Mouse (Mus musculus) erythroblast, embryonic 14.5 days (primary cell): ENCODE results near the gene Lmf2. TPM values are rescaled to one million over a fixed set of nuclear protein-coding genes. Genes with fewer than 3 reads are reported as not detected.

ENCODE experiments used
- H3K27me3 ChIP-seq: 2 replicates; pipeline ENCODE4 v1.6.1; 2012; ENCODE audit warnings: inconsistent platforms; ENCODE audit not compliant: control insufficient read depth
- H3K36me3 ChIP-seq: 2 replicates; pipeline ENCODE4 v1.6.1; 2012; ENCODE audit warnings: mild to moderate bottlenecking, inconsistent platforms; ENCODE audit not compliant: control insufficient read depth
- H3K4me1 ChIP-seq: 2 replicates; pipeline ENCODE4 v1.6.1; 2012; ENCODE audit warnings: inconsistent platforms; ENCODE audit not compliant: control insufficient read depth
- H3K4me3 ChIP-seq: replicated peaks from 2 replicates; pipeline ENCODE3; 2012; ENCODE audit warnings: moderate library complexity, mild to moderate bottlenecking, inconsistent platforms
- H3K9me3 ChIP-seq: 2 replicates; pipeline ENCODE4 v1.6.1; 2012; ENCODE audit warnings: low read length, inconsistent platforms, mixed read lengths; ENCODE audit not compliant: control insufficient read depth
- GATA1 ChIP-seq: IDR thresholded peaks from 2 replicates; pipeline ENCODE4 v1.6.1; 2012; ENCODE audit warnings: low read length, inconsistent platforms, mixed read lengths
- TAL1 ChIP-seq: IDR thresholded peaks from 3 replicates; pipeline ENCODE4 v1.6.1; 2012; ENCODE audit warnings: low read length, inconsistent platforms, mixed read lengths
- polyA plus RNA-seq: library from polyadenylated mRNA; stranded (reverse); fragments of >175 nt; gene quantifications from 2 replicates; pipeline ENCODE4 v1.2.3, GENCODE M21; 2012

Gene Lmf2
- polyA plus RNA-seq, 1 experiment, result 29.8 TPM

- Histone ChIP-seq H3K4me1 (peaks cover 60% of the 10 kb centered on the region), H3K4me3 (peak within 1 kb of the TSS; percentile 82), H3K27me3 (peaks cover 29% of the 10 kb centered on the region), H3K9me3 (no peaks in the 10 kb centered on the region), H3K36me3 (peaks cover 45% of the 10 kb centered on the region)
- TF ChIP-seq TAL1 (no peak), GATA1 (no peak)
These were observed 18.3 kb upstream of the Lmf2 start, which contains the start of gene Sco2 for GRCm38 (mm10) chr15:89373762-89374248. Sco2 (minus strand) TSS chr15:89373846.

- H3K36me3 ChIP-seq, result peaks cover 51% of the 10 kb centered on the region
- peaks cover 54% of the 10 kb centered on the region for H3K4me1 ChIP-seq
- H3K9me3 ChIP-seq, result no peaks in the 10 kb centered on the region
- H3K4me3 ChIP-seq, result peak overlapping the region; percentile 82
- TF ChIP-seq GATA1 (peak; percentile 52; the same call in 1 of the 2 replicates), TAL1 (no peak)
- H3K27me3 ChIP-seq, result peaks cover 23% of the 10 kb centered on the region
These were observed 17.7 kb upstream of the Lmf2 start for GRCm38 (mm10) chr15:89373027-89373761.

GRCm38 (mm10) chr15:89372536-89372935 lies 17.1 kb upstream of the Lmf2 start:
- H3K4me1 ChIP-seq, result peaks cover 51% of the 10 kb centered on the region
- TF ChIP-seq TAL1 (no peak), GATA1 (no peak)
- no peaks in the 10 kb centered on the region for H3K9me3 ChIP-seq
- H3K36me3 ChIP-seq, result peaks cover 57% of the 10 kb centered on the region
- peaks cover 17% of the 10 kb centered on the region for H3K27me3 ChIP-seq
- H3K4me3 ChIP-seq, result peak overlapping the region; percentile 82

- Histone ChIP-seq H3K36me3 (peaks cover 62% of the 10 kb centered on the region), H3K9me3 (no peaks in the 10 kb centered on the region), H3K27me3 (peaks cover 12% of the 10 kb centered on the region), H3K4me1 (peaks cover 48% of the 10 kb centered on the region), H3K4me3 (no peak overlapping the region)
- TF ChIP-seq GATA1 (no peak), TAL1 (no peak)
These were observed 16.6 kb upstream of the Lmf2 start for GRCm38 (mm10) chr15:89372068-89372467.

GRCm38 (mm10) chr15:89365141-89365551 lies 9.7 kb upstream of the Lmf2 start:
- Histone ChIP-seq H3K9me3 (no peaks in the 10 kb centered on the region), H3K27me3 (no peaks in the 10 kb centered on the region; the same call in 1 of the 2 replicates), H3K4me3 (no peak overlapping the region), H3K4me1 (peaks cover 13% of the 10 kb centered on the region), H3K36me3 (peaks cover 100% of the 10 kb centered on the region)
- TF ChIP-seq TAL1 (no peak), GATA1 (no peak)

GRCm38 (mm10) chr15:89363051-89363450 lies 7.6 kb upstream of the Lmf2 start:
- no peak overlapping the region for H3K4me3 ChIP-seq
- H3K36me3 ChIP-seq, result peaks cover 99% of the 10 kb centered on the region
- TF ChIP-seq TAL1 (no peak), GATA1 (no peak)
- no peaks in the 10 kb centered on the region for H3K9me3 ChIP-seq
- no peaks in the 10 kb centered on the region for H3K27me3 ChIP-seq
- peaks cover 26% of the 10 kb centered on the region for H3K4me1 ChIP-seq

- Histone ChIP-seq H3K27me3 (no peaks in the 10 kb centered on the region), H3K36me3 (peaks cover 77% of the 10 kb centered on the region)
These were observed 3.3 kb upstream of the Lmf2 start for GRCm38 (mm10) chr15:89358784-89359183.

GRCm38 (mm10) chr15:89356372-89356771 lies 913 bp upstream of the Lmf2 start:
- TF ChIP-seq TAL1 (no peak), GATA1 (0 out of 2 replicates have a peak, but pooled peaks have one; percentile 12)
- Histone ChIP-seq H3K27me3 (no peaks in the 10 kb centered on the region), H3K9me3 (no peaks in the 10 kb centered on the region), H3K4me1 (peaks cover 59% of the 10 kb centered on the region), H3K4me3 (peak overlapping the region; percentile 97), H3K36me3 (peaks cover 77% of the 10 kb centered on the region)

More at GRCm38 (mm10) chr15:89358784-89359183, 3.3 kb upstream of the Lmf2 start:
- no peak overlapping the region for H3K4me3 ChIP-seq
- H3K9me3 ChIP-seq, result no peaks in the 10 kb centered on the region
- TF ChIP-seq TAL1 (no peak), GATA1 (no peak)
- H3K4me1 ChIP-seq, result peaks cover 55% of the 10 kb centered on the region

- H3K9me3 ChIP-seq, result no peaks in the 10 kb centered on the region
- H3K4me1 ChIP-seq, result peaks cover 48% of the 10 kb centered on the region
- no peak for TF ChIP-seq TAL1
- no peak for TF ChIP-seq GATA1
- H3K27me3 ChIP-seq, result no peaks in the 10 kb centered on the region
- H3K4me3 ChIP-seq, result peak overlapping the region; percentile 97
- peaks cover 74% of the 10 kb centered on the region for H3K36me3 ChIP-seq
These were observed 1.0 kb downstream of the Lmf2 start for GRCm38 (mm10) chr15:89354455-89354854.
